Mouse (Mus musculus): ENCODE measurements around the gene Carmil3. TPM values are rescaled to one million over a fixed set of nuclear protein-coding genes. Genes with fewer than 3 reads are reported as not detected.

Gene Carmil3
- polyA plus RNA-seq, 1 experiment from 2014 or later, result 4.3 TPM

- Histone ChIP-seq H3K36me3 (peaks cover 28% of the 10 kb centered on the region), H3K27ac (no peak overlapping the region), H3K9me3 (no peaks in the 10 kb centered on the region), H3K27me3 (no peaks in the 10 kb centered on the region), H3K4me2 (no peak overlapping the region), H3K4me3 (no peak overlapping the region), H3K4me1 (no peaks in the 10 kb centered on the region), H3K9ac (no peak overlapping the region)
- WGBS, result 71% methylated on average over 5 of the region's 5 CpGs
- no peak for ATAC-seq (ENCODE audit: insufficient number of reproducible peaks, insufficient read depth, low FRiP score, low TSS enrichment, low read depth)
Measured at GRCm38 (mm10) chr14:55551347-55551746, 60.9 kb downstream of the Carmil3 start.

DNA sequence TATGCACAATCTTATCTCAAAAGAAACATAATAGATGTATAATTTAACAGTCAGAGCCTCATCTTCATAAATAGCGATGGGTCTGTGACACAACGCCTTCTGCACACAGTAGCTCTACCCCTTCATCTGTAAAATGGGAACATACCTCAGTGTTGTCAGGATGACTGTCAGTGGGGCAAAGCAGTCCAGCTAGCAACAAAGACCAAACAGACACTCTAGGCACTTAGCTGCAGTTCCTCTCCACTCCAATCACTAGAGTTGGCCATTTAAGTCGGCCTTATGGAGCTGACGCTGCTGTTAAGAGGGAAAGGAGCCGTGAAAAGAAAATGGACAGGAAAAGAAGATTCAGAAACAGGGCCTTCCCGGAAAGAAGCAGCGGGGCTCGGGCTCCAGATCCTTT, 61.3 kb downstream of the Carmil3 start:
- Histone ChIP-seq H3K4me1 (0 out of 2 replicates have a peak, but pooled peaks cover under 1% of the 10 kb centered on the region), H3K36me3 (peaks cover 25% of the 10 kb centered on the region), H3K4me2 (no peak overlapping the region), H3K4me3 (no peak overlapping the region), H3K27me3 (no peaks in the 10 kb centered on the region), H3K9ac (no peak overlapping the region), H3K9me3 (no peaks in the 10 kb centered on the region), H3K27ac (no peak overlapping the region)
- WGBS, result 90% methylated on average over 8 of the region's 8 CpGs
- ATAC-seq (ENCODE audit: insufficient number of reproducible peaks, insufficient read depth, low FRiP score, low TSS enrichment, low read depth), result no peak

- no peak for ATAC-seq (ENCODE audit: insufficient number of reproducible peaks, insufficient read depth, low FRiP score, low TSS enrichment, low read depth)
- Histone ChIP-seq H3K36me3 (no peaks in the 10 kb centered on the region), H3K9ac (no peak overlapping the region), H3K4me1 (0 out of 2 replicates have a peak, but pooled peaks cover 5% of the 10 kb centered on the region), H3K27me3 (no peaks in the 10 kb centered on the region), H3K4me2 (no peak overlapping the region), H3K9me3 (no peaks in the 10 kb centered on the region), H3K4me3 (no peak overlapping the region), H3K27ac (no peak overlapping the region)
Measured at GRCm38 (mm10) chr14:55554635-55555034, 64.2 kb downstream of the Carmil3 start.

- Histone ChIP-seq H3K4me3 (no peak overlapping the region), H3K9me3 (no peaks in the 10 kb centered on the region), H3K4me1 (0 out of 2 replicates have a peak, but pooled peaks cover 5% of the 10 kb centered on the region), H3K27me3 (no peaks in the 10 kb centered on the region), H3K36me3 (no peaks in the 10 kb centered on the region), H3K9ac (no peak overlapping the region), H3K4me2 (no peak overlapping the region), H3K27ac (no peak overlapping the region)
- no peak for ATAC-seq (ENCODE audit: insufficient number of reproducible peaks, insufficient read depth, low FRiP score, low TSS enrichment, low read depth)
- 85% methylated on average over 3 of the region's 3 CpGs for WGBS
Measured at GRCm38 (mm10) chr14:55555788-55556187, 65.3 kb downstream of the Carmil3 start.

DNA sequence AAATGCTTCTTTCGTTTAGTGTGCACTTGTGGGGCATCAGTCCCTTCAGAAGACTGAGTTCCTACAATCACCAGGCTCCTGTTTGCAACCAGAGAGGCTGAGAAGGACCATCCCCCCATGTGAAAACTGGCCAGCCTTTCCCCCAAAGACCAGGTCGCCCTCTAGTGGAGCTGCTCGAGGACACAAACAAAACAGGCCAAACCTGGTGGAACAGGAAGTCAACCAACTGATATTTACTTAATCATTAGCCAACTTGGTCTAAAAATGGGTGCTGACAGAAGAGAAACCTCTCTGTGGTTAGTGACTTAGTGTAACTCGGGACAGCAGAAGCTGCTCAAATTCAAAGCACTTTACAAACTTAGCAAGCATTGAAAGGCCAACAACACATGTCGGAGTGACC, 66.6 kb downstream of the Carmil3 start:
- Histone ChIP-seq H3K36me3 (no peaks in the 10 kb centered on the region), H3K27me3 (no peaks in the 10 kb centered on the region), H3K4me2 (no peak overlapping the region), H3K4me3 (no peak overlapping the region), H3K4me1 (peaks cover 15% of the 10 kb centered on the region), H3K27ac (no peak overlapping the region), H3K9me3 (no peaks in the 10 kb centered on the region), H3K9ac (no peak overlapping the region)
- 31% methylated on average over 5 of the region's 5 CpGs for WGBS
- no peak for ATAC-seq (ENCODE audit: insufficient number of reproducible peaks, insufficient read depth, low FRiP score, low TSS enrichment, low read depth)

GRCm38 (mm10) chr14:55557587-55557986, 67.1 kb downstream of the Carmil3 start:
- no peak overlapping the region for H3K4me3 ChIP-seq
- 91% methylated on average over 3 of the region's 3 CpGs for WGBS
- H3K4me2 ChIP-seq, result no peak overlapping the region
- no peaks in the 10 kb centered on the region for H3K27me3 ChIP-seq
- H3K9me3 ChIP-seq, result no peaks in the 10 kb centered on the region
- no peak overlapping the region for H3K9ac ChIP-seq
- H3K27ac ChIP-seq, result no peak overlapping the region
- no peaks in the 10 kb centered on the region for H3K36me3 ChIP-seq
- ATAC-seq (ENCODE audit: insufficient number of reproducible peaks, insufficient read depth, low FRiP score, low TSS enrichment, low read depth), result no peak
- peaks cover 18% of the 10 kb centered on the region for H3K4me1 ChIP-seq

Other genes with a start within 250 kb of the Carmil3 start
- gene Dhrs4, start 11.9 kb upstream of the Carmil3 start, polyA plus RNA-seq (2015; fragmentation: Nextera tagmentation; extraction: Ambion mirVana), result 98.6 and 103 TPM in 2 replicates
- 0.60 and 0.83 TPM in 2 replicates for gene Cpne6, start 19.8 kb downstream of the Carmil3 start, polyA plus RNA-seq (2015; fragmentation: Nextera tagmentation; extraction: Ambion mirVana)
- not detected in 2 replicates for gene Nrl, start 34.3 kb downstream of the Carmil3 start, polyA plus RNA-seq (2015; fragmentation: Nextera tagmentation; extraction: Ambion mirVana)
- 35.0 and 38.4 TPM in 2 replicates for gene Pck2, start 49.6 kb downstream of the Carmil3 start, polyA plus RNA-seq (2015; fragmentation: Nextera tagmentation; extraction: Ambion mirVana)
- 57.3 and 66.5 TPM in 2 replicates for gene Dcaf11, start 69.4 kb downstream of the Carmil3 start, polyA plus RNA-seq (2015; fragmentation: Nextera tagmentation; extraction: Ambion mirVana)
- 0.74 and 0.87 TPM in 2 replicates for gene A730061H03Rik, start 69.8 kb downstream of the Carmil3 start, polyA plus RNA-seq (2015; fragmentation: Nextera tagmentation; extraction: Ambion mirVana)
- 4.1 and 5.3 TPM in 2 replicates for gene Fitm1, start 85.0 kb downstream of the Carmil3 start, polyA plus RNA-seq (2015; fragmentation: Nextera tagmentation; extraction: Ambion mirVana)
- 141 and 152 TPM in 2 replicates for gene Psme1, start 87.5 kb downstream of the Carmil3 start, polyA plus RNA-seq (2015; fragmentation: Nextera tagmentation; extraction: Ambion mirVana)
- 4.7 and 4.8 TPM in 2 replicates for gene Emc9, start 94.7 kb downstream of the Carmil3 start, polyA plus RNA-seq (2015; fragmentation: Nextera tagmentation; extraction: Ambion mirVana)
- gene Psme2, start 100.5 kb downstream of the Carmil3 start, polyA plus RNA-seq (2015; fragmentation: Nextera tagmentation; extraction: Ambion mirVana), result 233 and 267 TPM in 2 replicates
- gene Rnf31, start 101.1 kb downstream of the Carmil3 start, polyA plus RNA-seq (2015; fragmentation: Nextera tagmentation; extraction: Ambion mirVana), result 17.6 and 21.7 TPM in 2 replicates
- 10.5 and 12.3 TPM in 2 replicates for gene Irf9, start 112.9 kb downstream of the Carmil3 start, polyA plus RNA-seq (2015; fragmentation: Nextera tagmentation; extraction: Ambion mirVana)
- gene Rec8, start 127.4 kb downstream of the Carmil3 start, polyA plus RNA-seq (2015; fragmentation: Nextera tagmentation; extraction: Ambion mirVana), result 2.0 and 2.8 TPM in 2 replicates
- 95.1 and 111 TPM in 2 replicates for gene Ipo4, start 145.3 kb downstream of the Carmil3 start, polyA plus RNA-seq (2015; fragmentation: Nextera tagmentation; extraction: Ambion mirVana)
- 1.7 and 1.8 TPM in 2 replicates for gene Gm49378, start 147.2 kb downstream of the Carmil3 start, polyA plus RNA-seq (2015; fragmentation: Nextera tagmentation; extraction: Ambion mirVana)
- 106 and 117 TPM in 2 replicates for gene Tm9sf1, start 153.2 kb downstream of the Carmil3 start, polyA plus RNA-seq (2015; fragmentation: Nextera tagmentation; extraction: Ambion mirVana)
- 1.0 and 1.3 TPM in 2 replicates for gene Tssk4, start 159.5 kb downstream of the Carmil3 start, polyA plus RNA-seq (2015; fragmentation: Nextera tagmentation; extraction: Ambion mirVana)
- gene Mdp1, start 169.9 kb downstream of the Carmil3 start, polyA plus RNA-seq (2015; fragmentation: Nextera tagmentation; extraction: Ambion mirVana), result 66.1 and 70.6 TPM in 2 replicates
- gene Gmpr2, start 181.3 kb downstream of the Carmil3 start, polyA plus RNA-seq (2015; fragmentation: Nextera tagmentation; extraction: Ambion mirVana), result 75.2 and 83.5 TPM in 2 replicates
- 665 and 670 TPM in 2 replicates for gene Nedd8, start 181.5 kb downstream of the Carmil3 start, polyA plus RNA-seq (2015; fragmentation: Nextera tagmentation; extraction: Ambion mirVana)
- gene Tinf2, start 191.2 kb downstream of the Carmil3 start, polyA plus RNA-seq (2015; fragmentation: Nextera tagmentation; extraction: Ambion mirVana), result 38.7 and 46.6 TPM in 2 replicates
- gene Tgm1, start 223.3 kb downstream of the Carmil3 start, polyA plus RNA-seq (2015; fragmentation: Nextera tagmentation; extraction: Ambion mirVana), result 4.5 and 4.7 TPM in 2 replicates
- 27.6 and 32.2 TPM in 2 replicates for gene Rabggta, start 231.6 kb downstream of the Carmil3 start, polyA plus RNA-seq (2015; fragmentation: Nextera tagmentation; extraction: Ambion mirVana)